Mouse (Mus musculus): ENCODE data around the gene Ubp1. TPM values are rescaled to one million over a fixed set of nuclear protein-coding genes. Genes with fewer than 3 reads are reported as not detected.
A peak's percentile ranks its signal among the peaks of the same experiment; 100 is the strongest.

Ubp1 gene
- polyA plus RNA-seq, 1 experiment: 58.2 TPM

- TF ChIP-seq CTCF (IDR thresholded peaks at IDR 0.05; ENCODE audit: control insufficient read depth, insufficient read depth, insufficient replicate concordance, low read depth, low read length) (no peak), POLR2A (IDR thresholded peaks at IDR 0.05; ENCODE audit: control insufficient read depth, low read depth, low read length) (no peak)
- no peaks in the 10 kb centered on the region for H3K36me3 ChIP-seq (ENCODE audit: control insufficient read depth, insufficient read depth, low read length)
These were observed 54.3 kb downstream of the Ubp1 start for GRCm38 (mm10) chr9:113984946-113985620.

GRCm38 (mm10) chr9:113990547-113991248, 60.0 kb downstream of the Ubp1 start:
- Histone ChIP-seq H3K36me3 (ENCODE audit: control insufficient read depth, insufficient read depth, low read length) (no peaks in the 10 kb centered on the region), H3K4me1 (ENCODE audit: control insufficient read depth, insufficient read depth, low read length) (peaks cover 6% of the 10 kb centered on the region), H3K27ac (ENCODE audit: control insufficient read depth, insufficient read depth, low read depth, low read length) (no peak overlapping the region), H3K27me3 (ENCODE audit: control insufficient read depth, insufficient read depth, low read length) (no peaks in the 10 kb centered on the region), H3K4me3 (ENCODE audit: control insufficient read depth, low read depth, low read length) (no peak overlapping the region)
- no peak for TF ChIP-seq POLR2A (IDR thresholded peaks at IDR 0.05; ENCODE audit: control insufficient read depth, low read depth, low read length)
- peak; percentile 81; the same call in 1 of the 2 replicates for TF ChIP-seq CTCF (IDR thresholded peaks at IDR 0.05; ENCODE audit: control insufficient read depth, insufficient read depth, insufficient replicate concordance, low read depth, low read length)

More at GRCm38 (mm10) chr9:113984946-113985620, 54.3 kb downstream of the Ubp1 start:
- H3K27ac ChIP-seq (ENCODE audit: control insufficient read depth, insufficient read depth, low read depth, low read length): no peak overlapping the region
- H3K27me3 ChIP-seq (ENCODE audit: control insufficient read depth, insufficient read depth, low read length): no peaks in the 10 kb centered on the region
- peaks cover 6% of the 10 kb centered on the region for H3K4me1 ChIP-seq (ENCODE audit: control insufficient read depth, insufficient read depth, low read length)
- no peak overlapping the region for H3K4me3 ChIP-seq (ENCODE audit: control insufficient read depth, low read depth, low read length)

GRCm38 (mm10) chr9:113992810-113993209, 62.1 kb downstream of the Ubp1 start:
- Histone ChIP-seq H3K4me1 (ENCODE audit: control insufficient read depth, insufficient read depth, low read length) (peaks cover 6% of the 10 kb centered on the region), H3K4me3 (ENCODE audit: control insufficient read depth, low read depth, low read length) (no peak overlapping the region), H3K27me3 (ENCODE audit: control insufficient read depth, insufficient read depth, low read length) (no peaks in the 10 kb centered on the region), H3K36me3 (ENCODE audit: control insufficient read depth, insufficient read depth, low read length) (no peaks in the 10 kb centered on the region), H3K27ac (ENCODE audit: control insufficient read depth, insufficient read depth, low read depth, low read length) (no peak overlapping the region)
- TF ChIP-seq POLR2A (IDR thresholded peaks at IDR 0.05; ENCODE audit: control insufficient read depth, low read depth, low read length): no peak
- no peak for TF ChIP-seq CTCF (IDR thresholded peaks at IDR 0.05; ENCODE audit: control insufficient read depth, insufficient read depth, insufficient replicate concordance, low read depth, low read length)

- Histone ChIP-seq H3K27me3 (ENCODE audit: control insufficient read depth, insufficient read depth, low read length) (no peaks in the 10 kb centered on the region), H3K4me1 (ENCODE audit: control insufficient read depth, insufficient read depth, low read length) (no peaks in the 10 kb centered on the region), H3K4me3 (ENCODE audit: control insufficient read depth, low read depth, low read length) (no peak overlapping the region), H3K36me3 (ENCODE audit: control insufficient read depth, insufficient read depth, low read length) (no peaks in the 10 kb centered on the region), H3K27ac (ENCODE audit: control insufficient read depth, insufficient read depth, low read depth, low read length) (no peak overlapping the region)
- peak; percentile 88; the same call in 1 of the 2 replicates for TF ChIP-seq CTCF (IDR thresholded peaks at IDR 0.05; ENCODE audit: control insufficient read depth, insufficient read depth, insufficient replicate concordance, low read depth, low read length)
- no peak for TF ChIP-seq POLR2A (IDR thresholded peaks at IDR 0.05; ENCODE audit: control insufficient read depth, low read depth, low read length)
These were observed 67.6 kb downstream of the Ubp1 start for GRCm38 (mm10) chr9:113998311-113998710.

GRCm38 (mm10) chr9:114006801-114007200, 76.1 kb downstream of the Ubp1 start:
- Histone ChIP-seq H3K4me1 (ENCODE audit: control insufficient read depth, insufficient read depth, low read length) (peaks cover 6% of the 10 kb centered on the region), H3K36me3 (ENCODE audit: control insufficient read depth, insufficient read depth, low read length) (no peaks in the 10 kb centered on the region)
- TF ChIP-seq CTCF (IDR thresholded peaks at IDR 0.05; ENCODE audit: control insufficient read depth, insufficient read depth, insufficient replicate concordance, low read depth, low read length) (no peak), POLR2A (IDR thresholded peaks at IDR 0.05; ENCODE audit: control insufficient read depth, low read depth, low read length) (no peak)

DNA sequence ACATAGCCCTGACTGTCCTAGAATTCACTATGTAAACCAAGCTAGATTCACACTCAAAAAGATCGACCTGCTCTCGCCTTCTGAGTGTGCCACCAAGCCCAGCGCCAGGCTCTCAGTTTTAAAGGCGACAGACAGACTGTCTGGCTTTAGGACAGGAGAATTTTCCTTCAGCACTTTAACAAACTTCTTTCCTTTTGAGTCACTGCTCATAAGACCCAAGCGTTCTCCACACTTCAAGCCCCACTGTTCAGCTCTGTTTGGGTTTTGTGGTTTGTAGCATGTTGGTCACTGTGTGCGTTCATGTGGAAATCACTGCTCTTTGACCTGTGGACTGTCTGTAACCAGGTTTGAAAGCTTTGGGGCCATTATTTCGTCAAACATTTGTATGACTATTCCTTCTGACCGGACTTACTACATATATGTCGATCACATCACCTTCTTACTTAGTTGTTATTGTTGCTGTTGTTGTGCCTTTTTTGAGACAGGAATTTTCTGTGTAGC, 77.2 kb downstream of the Ubp1 start:
- Histone ChIP-seq H3K4me3 (ENCODE audit: control insufficient read depth, low read depth, low read length) (no peak overlapping the region), H3K27ac (ENCODE audit: control insufficient read depth, insufficient read depth, low read depth, low read length) (no peak overlapping the region), H3K4me1 (ENCODE audit: control insufficient read depth, insufficient read depth, low read length) (peaks cover 6% of the 10 kb centered on the region), H3K36me3 (ENCODE audit: control insufficient read depth, insufficient read depth, low read length) (no peaks in the 10 kb centered on the region), H3K27me3 (ENCODE audit: control insufficient read depth, insufficient read depth, low read length) (no peaks in the 10 kb centered on the region)
- TF ChIP-seq POLR2A (IDR thresholded peaks at IDR 0.05; ENCODE audit: control insufficient read depth, low read depth, low read length): no peak
- no peak for TF ChIP-seq CTCF (IDR thresholded peaks at IDR 0.05; ENCODE audit: control insufficient read depth, insufficient read depth, insufficient replicate concordance, low read depth, low read length)

More at GRCm38 (mm10) chr9:114006801-114007200, 76.1 kb downstream of the Ubp1 start:
- no peak overlapping the region for H3K4me3 ChIP-seq (ENCODE audit: control insufficient read depth, low read depth, low read length)
- H3K27me3 ChIP-seq (ENCODE audit: control insufficient read depth, insufficient read depth, low read length): no peaks in the 10 kb centered on the region
- H3K27ac ChIP-seq (ENCODE audit: control insufficient read depth, insufficient read depth, low read depth, low read length): no peak overlapping the region

DNA sequence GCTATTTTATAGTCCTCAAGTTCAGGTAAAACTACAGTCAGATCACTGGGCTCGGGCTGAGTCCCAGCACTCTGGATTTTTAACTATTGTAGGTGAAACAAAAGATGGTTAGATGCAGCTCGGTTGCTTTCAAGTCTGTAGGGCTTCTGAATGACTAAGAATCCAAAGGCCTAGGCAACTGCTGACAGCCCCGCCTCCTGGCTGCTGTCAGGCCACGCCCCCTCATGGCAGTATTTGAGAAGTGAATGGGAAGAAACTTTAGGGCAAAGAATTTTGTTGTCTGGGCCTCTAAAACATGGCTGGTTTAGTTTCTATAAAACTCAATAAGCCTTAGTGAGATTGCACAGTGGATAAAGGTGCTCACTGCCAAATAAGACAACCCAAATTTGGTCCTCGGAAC, 78.8 kb downstream of the Ubp1 start:
- H3K27me3 ChIP-seq (ENCODE audit: control insufficient read depth, insufficient read depth, low read length): no peaks in the 10 kb centered on the region
- peaks cover 6% of the 10 kb centered on the region for H3K4me1 ChIP-seq (ENCODE audit: control insufficient read depth, insufficient read depth, low read length)
- TF ChIP-seq POLR2A (IDR thresholded peaks at IDR 0.05; ENCODE audit: control insufficient read depth, low read depth, low read length) (no peak), CTCF (IDR thresholded peaks at IDR 0.05; ENCODE audit: control insufficient read depth, insufficient read depth, insufficient replicate concordance, low read depth, low read length) (no peak)
- no peaks in the 10 kb centered on the region for H3K36me3 ChIP-seq (ENCODE audit: control insufficient read depth, insufficient read depth, low read length)
- H3K27ac ChIP-seq (ENCODE audit: control insufficient read depth, insufficient read depth, low read depth, low read length): no peak overlapping the region
- peak overlapping the region; percentile 15 for H3K4me3 ChIP-seq (ENCODE audit: control insufficient read depth, low read depth, low read length)

Data from testis, adult 2 months (tissue).